Mouse (Mus musculus) embryonic fibroblast, embryonic 13.5 days (primary cell): ENCODE measurements around the gene Zfp341.

Experiments used
- CTCF ChIP-seq: IDR thresholded peaks from 2 replicates; pipeline ENCODE4 v1.5.1; 2011; ENCODE audit warnings: mild to moderate bottlenecking, control low read depth, low read length, moderate library complexity, borderline replicate concordance; ENCODE audit not compliant: insufficient read depth
- POLR2A ChIP-seq: IDR thresholded peaks from 2 replicates; pipeline ENCODE4 v1.6.1; 2011; ENCODE audit warnings: low read depth, mild to moderate bottlenecking, control low read depth, low read length, moderate library complexity

- no peak for TF ChIP-seq CTCF
- TF ChIP-seq POLR2A: no peak
These were observed 37.3 kb downstream of the Zfp341 start for GRCm38 (mm10) chr2:154650404-154650803.
